Mouse (Mus musculus) adrenal gland, postnatal 25 days (tissue): ENCODE data around the gene Rad9b. TPM values are rescaled to one million over a fixed set of nuclear protein-coding genes. Genes with fewer than 3 reads are reported as not detected.
"Not testable (repeated sequence)": the region's sequence is repeated elsewhere in the genome, so short reads cannot be mapped to it uniquely, and the experiment has no call there.

Experiments used
- DNase-seq: peaks from one replicate; pipeline ENCODE4 v3.0.0; 2021; ENCODE audit warnings: mixed read lengths
- total RNA-seq: library from RNA; stranded (reverse); gene quantifications from 2 replicates; pipeline ENCODE4 v1.2.3, GENCODE M21; 2021

Gene Rad9b
- total RNA-seq, 1 experiment from 2014 or later = 3.9 TPM

GRCm38 (mm10) chr5:122371591-122372191 is 17.7 kb upstream of the Rad9b start, which contains the start of gene Gpn3:
TSS of gene Gpn3 (plus strand) at chr5:122371876.
- peak; percentile 45 for DNase-seq

GRCm38 (mm10) chr5:122354492-122355067 is 547 bp upstream of the Rad9b start:
- DNase-seq = no peak

GRCm38 (mm10) chr5:122345777-122346176 is 8.3 kb downstream of the Rad9b start:
- DNase-seq = no peak

GRCm38 (mm10) chr5:122344260-122344659 is 9.8 kb downstream of the Rad9b start:
- DNase-seq = peak; percentile 81

DNA sequence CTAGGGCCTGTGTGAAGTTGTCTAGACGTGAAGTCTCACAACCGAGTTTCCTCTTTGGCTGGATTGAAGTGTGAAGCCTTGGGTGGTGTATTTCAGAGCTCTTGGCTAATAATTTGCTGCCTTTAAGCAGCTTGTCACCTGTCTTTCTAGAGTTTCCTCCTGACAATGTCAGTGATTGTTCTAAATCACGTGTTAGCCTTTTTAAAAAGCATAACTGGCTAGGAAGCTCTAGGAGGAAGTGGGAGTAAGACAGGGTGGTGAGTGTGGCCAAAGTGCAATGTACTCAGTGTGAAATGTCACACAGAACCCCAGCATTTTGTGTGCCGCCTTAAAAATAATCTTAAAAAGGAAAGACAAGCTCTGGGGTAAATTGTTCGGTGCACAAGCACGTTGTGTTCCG is 10.3 kb downstream of the Rad9b start:
- DNase-seq = no peak

DNA sequence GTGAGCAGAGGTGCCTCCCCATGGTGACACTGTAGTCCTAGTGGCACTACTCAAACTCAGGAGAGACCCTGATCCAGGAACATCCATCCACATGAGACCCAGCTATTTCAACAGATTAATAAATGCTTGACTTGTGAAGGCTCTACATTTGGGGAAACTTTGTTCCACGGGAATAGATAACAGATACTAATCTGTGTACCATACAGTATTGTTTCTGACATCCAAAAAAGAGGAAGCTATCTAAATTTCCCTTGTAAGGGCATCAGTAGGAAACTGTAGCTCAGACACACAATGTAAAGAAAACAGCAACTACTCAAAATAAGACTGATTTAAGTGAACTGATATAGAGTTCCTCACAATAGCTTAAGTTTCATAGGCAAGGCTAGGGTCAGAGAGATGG is 11.2 kb downstream of the Rad9b start:
- no peak for DNase-seq

GRCm38 (mm10) chr5:122336554-122337294 is 17.3 kb downstream of the Rad9b start:
- no peak for DNase-seq

DNA sequence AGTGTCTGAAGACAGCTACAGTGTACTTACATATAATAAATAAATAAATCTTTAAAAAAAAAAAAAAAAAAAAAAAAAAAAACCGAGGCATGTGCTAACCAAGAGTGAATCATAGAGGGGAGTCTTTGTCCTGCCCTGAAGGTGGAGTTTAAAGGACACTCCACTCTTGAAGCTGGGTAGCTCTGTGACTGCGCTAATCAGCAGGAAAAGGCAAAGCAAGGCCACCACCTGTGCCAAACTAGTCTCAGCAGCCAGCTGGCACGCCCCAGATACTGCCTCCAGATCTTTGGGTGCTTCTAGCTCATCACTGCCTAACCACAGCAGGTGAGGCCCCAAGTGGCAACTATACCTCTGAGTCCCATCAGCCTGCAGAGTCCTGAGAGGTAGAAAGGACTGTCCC is 19.4 kb downstream of the Rad9b start:
- no peak for DNase-seq

- no peak for DNase-seq
Measured at GRCm38 (mm10) chr5:122330269-122330668, 23.8 kb downstream of the Rad9b start.

GRCm38 (mm10) chr5:122327283-122327682 is 26.8 kb downstream of the Rad9b start:
- DNase-seq = no peak

- no peak for DNase-seq
Measured at GRCm38 (mm10) chr5:122325477-122325876, 28.6 kb downstream of the Rad9b start.

DNA sequence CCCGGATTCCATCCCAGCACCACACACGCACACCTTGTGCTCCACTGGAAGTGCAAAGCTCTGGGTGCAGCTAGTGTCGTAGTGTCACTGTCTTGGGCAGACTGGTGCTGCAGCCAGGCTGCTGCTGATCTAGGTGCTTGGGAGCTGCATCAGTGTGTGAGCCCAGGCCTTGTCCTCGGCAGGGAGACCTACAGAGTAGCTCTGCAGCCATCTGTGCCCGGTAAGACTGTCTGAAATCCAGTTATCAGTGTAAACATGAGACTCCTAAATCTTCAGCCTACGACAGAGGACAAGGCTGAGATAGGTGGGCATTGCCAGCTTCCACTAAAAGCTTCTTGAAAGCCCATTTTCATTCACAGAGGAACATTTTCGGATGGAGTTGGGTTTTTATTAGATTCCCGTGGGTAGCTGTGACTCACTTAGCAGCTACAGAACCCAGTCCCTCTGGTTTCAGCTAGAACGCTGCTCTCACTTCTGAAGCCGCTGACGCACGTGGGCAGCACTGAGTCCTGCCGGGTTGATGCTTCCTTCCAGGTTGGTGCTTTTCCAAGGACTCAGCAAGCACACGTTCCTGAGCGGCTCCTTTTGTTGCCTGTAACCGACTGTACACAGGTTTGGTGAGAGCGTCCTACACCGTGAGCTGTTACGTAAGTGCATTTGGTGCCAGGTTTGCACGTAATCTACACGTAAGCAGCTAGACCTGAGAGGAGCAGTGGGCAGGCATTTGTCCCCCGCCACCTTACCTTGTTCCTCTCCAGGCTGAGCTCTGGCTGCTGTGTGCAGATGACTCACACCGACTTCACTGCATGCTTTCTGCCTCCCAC is 29.2 kb downstream of the Rad9b start:
- DNase-seq = peak; percentile 51

DNA sequence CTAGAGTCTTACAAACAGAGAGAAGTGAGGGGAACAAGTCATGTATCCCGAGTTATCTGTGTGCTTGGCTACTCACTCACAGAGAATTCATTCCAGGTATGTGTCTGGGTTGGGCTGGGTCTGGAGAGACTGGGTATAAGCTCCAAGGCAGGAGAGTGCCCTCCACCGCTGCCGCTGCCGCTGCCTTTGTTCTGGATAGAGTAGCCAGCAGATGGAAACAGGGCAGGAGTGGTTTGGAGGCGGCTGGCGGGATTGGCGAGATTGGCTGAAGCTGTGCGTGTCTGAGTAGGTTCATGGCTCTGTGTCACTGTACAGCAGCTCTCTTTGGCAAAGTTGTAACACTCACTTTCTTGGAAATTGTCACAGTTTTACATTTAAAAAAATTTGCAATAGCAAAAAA is 30.5 kb downstream of the Rad9b start:
- DNase-seq = no peak

DNA sequence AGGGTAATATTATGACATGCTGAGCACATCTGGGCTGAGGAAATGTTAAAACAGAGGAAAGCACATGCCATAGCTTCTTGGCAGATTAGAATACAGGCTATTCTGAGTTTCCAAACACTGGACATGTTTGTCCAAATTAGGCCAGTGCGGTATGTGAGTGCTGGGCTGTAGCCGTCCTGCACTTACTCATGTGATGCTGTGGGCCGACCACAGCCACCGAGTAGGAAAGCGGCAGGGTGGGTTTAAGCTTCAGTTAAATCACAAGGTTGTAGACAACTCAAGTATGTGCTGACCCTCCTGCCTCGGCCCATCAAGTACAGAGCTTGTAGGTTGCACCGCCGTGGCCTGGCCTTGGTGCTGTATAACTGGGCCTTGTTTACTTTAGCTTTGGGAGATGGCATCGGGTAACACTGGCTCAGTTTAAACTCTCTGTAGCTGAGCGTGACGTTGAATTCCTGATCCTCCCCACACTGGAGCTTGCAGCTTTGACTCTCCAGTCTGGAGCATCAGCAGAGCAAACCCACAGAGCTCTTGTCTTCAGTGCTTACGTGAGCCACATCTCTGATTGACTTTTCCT is 33.7 kb downstream of the Rad9b start:
- DNase-seq = no peak

- no peak for DNase-seq
Measured at GRCm38 (mm10) chr5:122319474-122320204, 34.4 kb downstream of the Rad9b start.

- DNase-seq = not testable (repeated sequence)
Measured at GRCm38 (mm10) chr5:122318976-122319375, 35.1 kb downstream of the Rad9b start.

GRCm38 (mm10) chr5:122318100-122318499 is 35.9 kb downstream of the Rad9b start:
- no peak for DNase-seq

DNA sequence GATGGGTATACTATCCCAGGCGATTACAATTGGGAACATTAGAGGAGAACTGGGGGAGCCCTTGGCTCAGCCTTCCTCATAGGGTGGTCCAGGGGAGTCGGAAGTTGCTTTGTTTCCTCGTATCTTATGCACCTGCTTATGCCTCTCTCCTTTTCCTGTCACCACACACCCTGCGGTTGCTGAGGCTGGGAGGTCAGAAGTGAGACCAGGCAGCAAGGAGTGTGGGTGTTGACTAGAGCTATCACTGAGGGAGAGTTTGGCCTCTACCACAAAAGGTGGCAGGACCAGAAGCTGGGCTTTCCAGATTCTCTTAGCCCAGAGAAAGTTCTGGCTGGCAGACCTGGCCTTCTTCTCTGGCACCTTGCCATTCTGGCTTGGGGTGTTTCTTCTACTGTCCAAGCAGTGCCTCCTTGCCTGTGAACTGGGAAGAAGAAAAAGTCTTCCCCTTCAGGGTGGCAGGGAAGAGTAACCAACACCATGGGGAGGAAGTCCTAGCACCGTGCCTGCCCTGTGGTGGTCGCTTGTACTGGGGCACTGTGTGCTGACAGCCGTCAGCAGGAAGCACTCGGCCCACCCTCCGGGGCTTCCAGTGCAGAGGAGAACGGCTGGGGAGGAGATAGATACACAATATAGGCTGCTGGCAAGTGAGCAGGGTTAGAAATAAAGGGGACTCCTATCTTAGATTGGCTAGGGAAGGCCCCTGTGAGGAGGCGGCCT is 36.5 kb downstream of the Rad9b start:
- DNase-seq = peak; percentile 42

- peak; percentile 88 for DNase-seq
Measured at GRCm38 (mm10) chr5:122314966-122315667, 38.9 kb downstream of the Rad9b start.
